Mouse (Mus musculus) cerebellum, adult 2 months (tissue): ENCODE results near the gene Emc10. TPM values are rescaled to one million over a fixed set of nuclear protein-coding genes. Genes with fewer than 3 reads are reported as not detected.

Experiments used
- DNase-seq, 2 experiments: peaks; one replicate each; pipeline ENCODE4 v3.0.0; 2021
- H3K27ac ChIP-seq: fragments of 200-500 bp; 2 replicates; pipeline ENCODE4 v1.5.1; 2012; ENCODE audit warnings: low read length, control low read depth, inconsistent platforms; ENCODE audit not compliant: insufficient read depth
- H3K27me3 ChIP-seq: fragments of 200-500 bp; 2 replicates; pipeline ENCODE4 v1.6.1; 2012; ENCODE audit warnings: inconsistent platforms, mild to moderate bottlenecking, low read length, moderate library complexity; ENCODE audit not compliant: control insufficient read depth, insufficient read depth
- H3K4me1 ChIP-seq: fragments of 200-500 bp; 2 replicates; pipeline ENCODE4 v1.6.1; 2011; ENCODE audit warnings: low read length; ENCODE audit not compliant: control insufficient read depth, insufficient read depth
- H3K4me3 ChIP-seq: fragments of 200-500 bp; replicated peaks from 2 replicates; pipeline ENCODE3; 2011; ENCODE audit warnings: mild to moderate bottlenecking, low read depth, low read length, control low read depth; ENCODE audit not compliant: insufficient read depth
- CTCF ChIP-seq: fragments of 200-500 bp; IDR thresholded peaks from 2 replicates; pipeline ENCODE4 v1.5.1; 2011; ENCODE audit warnings: low read depth, mild to moderate bottlenecking, control low read depth, low read length, moderate library complexity, borderline replicate concordance; ENCODE audit not compliant: insufficient read depth
- POLR2A ChIP-seq: fragments of 200-500 bp; IDR thresholded peaks from 2 replicates; pipeline ENCODE4 v1.6.1; 2011; ENCODE audit warnings: low read length, control low read depth, borderline replicate concordance; ENCODE audit not compliant: insufficient read depth
- WGBS: fragments of 180-500 bp; shearing (Covaris S2); methylation state at CpG from one replicate; pipeline ENCODE4 v1.1.7; 2018; 5-methylcytosine and 5-hydroxymethylcytosine counted together
- polyA plus RNA-seq: library from polyadenylated mRNA; depleted of rRNA; stranded (reverse); fragments of >200 nt; gene quantifications from 2 replicates; pipeline ENCODE4 v1.2.3, GENCODE M21; 2012; rRNA removed

The Emc10 gene
- polyA plus RNA-seq: 302 and 309 TPM in 2 replicates

- TF ChIP-seq CTCF (no peak), POLR2A (peak; percentile 80)
- Histone ChIP-seq H3K27me3 (no peaks in the 10 kb centered on the region), H3K27ac (peak within 1 kb of the TSS; percentile 82), H3K4me3 (peak within 1 kb of the TSS; percentile 96), H3K4me1 (peaks cover 13% of the 10 kb centered on the region)
- 1% methylated on average over 58 of the region's 58 CpGs for WGBS
- DNase-seq: peak; percentile 99
Observed at GRCm38 (mm10) chr7:44495992-44496770, at the start of gene Emc10, which contains the start of gene Fam71e1. TSS of gene Emc10 (minus strand) at chr7:44496529. TSS of gene Fam71e1 (plus strand) at chr7:44496581.

- peaks cover 10% of the 10 kb centered on the region; the same call in 1 of the 2 replicates for H3K4me1 ChIP-seq
- H3K27me3 ChIP-seq: no peaks in the 10 kb centered on the region
- no peak overlapping the region for H3K27ac ChIP-seq
- no peak overlapping the region for H3K4me3 ChIP-seq
- DNase-seq: no peak
- TF ChIP-seq POLR2A (no peak), CTCF (no peak)
- 77% methylated on average over 12 of the region's 12 CpGs for WGBS
Observed at GRCm38 (mm10) chr7:44543071-44543470, 46.7 kb upstream of the Emc10 start.

GRCm38 (mm10) chr7:44542555-44542954 lies 46.2 kb upstream of the Emc10 start:
- H3K27ac ChIP-seq: no peak overlapping the region
- TF ChIP-seq CTCF (no peak), POLR2A (no peak)
- peaks cover 13% of the 10 kb centered on the region for H3K4me1 ChIP-seq
- 95% methylated on average over 11 of the region's 11 CpGs for WGBS
- no peaks in the 10 kb centered on the region for H3K27me3 ChIP-seq
- H3K4me3 ChIP-seq: no peak overlapping the region
- no peak for DNase-seq

GRCm38 (mm10) chr7:44538756-44539624 lies 42.7 kb upstream of the Emc10 start:
- WGBS: 92% methylated on average over 41 of the region's 41 CpGs
- no peak overlapping the region for H3K4me3 ChIP-seq
- no peak overlapping the region for H3K27ac ChIP-seq
- TF ChIP-seq CTCF (no peak), POLR2A (no peak)
- no peaks in the 10 kb centered on the region for H3K27me3 ChIP-seq
- peaks cover 27% of the 10 kb centered on the region for H3K4me1 ChIP-seq
- peak in 1 of 2 experiments; percentile 19 for DNase-seq

GRCm38 (mm10) chr7:44537496-44537895 lies 41.2 kb upstream of the Emc10 start:
- TF ChIP-seq CTCF (no peak), POLR2A (no peak)
- peak; percentile 79 to 80 for DNase-seq
- Histone ChIP-seq H3K4me1 (peaks cover 27% of the 10 kb centered on the region), H3K4me3 (no peak overlapping the region), H3K27me3 (no peaks in the 10 kb centered on the region), H3K27ac (no peak overlapping the region)
- WGBS: 16% methylated on average over 13 of the region's 13 CpGs

- no peak for DNase-seq
- Histone ChIP-seq H3K27me3 (no peaks in the 10 kb centered on the region), H3K4me3 (no peak overlapping the region), H3K27ac (peak overlapping the region; percentile 70), H3K4me1 (peaks cover 27% of the 10 kb centered on the region)
- TF ChIP-seq CTCF (no peak), POLR2A (no peak)
- 32% methylated on average over 7 of the region's 7 CpGs for WGBS
Observed at GRCm38 (mm10) chr7:44537009-44537408, 40.7 kb upstream of the Emc10 start.

GRCm38 (mm10) chr7:44536590-44536968 lies 40.2 kb upstream of the Emc10 start:
- 23% methylated on average over 6 of the region's 6 CpGs for WGBS
- DNase-seq: peak; percentile 87 to 92
- Histone ChIP-seq H3K4me3 (no peak overlapping the region), H3K4me1 (peaks cover 27% of the 10 kb centered on the region), H3K27ac (peak overlapping the region; percentile 70), H3K27me3 (no peaks in the 10 kb centered on the region)
- TF ChIP-seq CTCF: no peak
- no peak for TF ChIP-seq POLR2A
